ENCODE assay signal across 8 mouse cellular contexts in the genomic region with DNA sequence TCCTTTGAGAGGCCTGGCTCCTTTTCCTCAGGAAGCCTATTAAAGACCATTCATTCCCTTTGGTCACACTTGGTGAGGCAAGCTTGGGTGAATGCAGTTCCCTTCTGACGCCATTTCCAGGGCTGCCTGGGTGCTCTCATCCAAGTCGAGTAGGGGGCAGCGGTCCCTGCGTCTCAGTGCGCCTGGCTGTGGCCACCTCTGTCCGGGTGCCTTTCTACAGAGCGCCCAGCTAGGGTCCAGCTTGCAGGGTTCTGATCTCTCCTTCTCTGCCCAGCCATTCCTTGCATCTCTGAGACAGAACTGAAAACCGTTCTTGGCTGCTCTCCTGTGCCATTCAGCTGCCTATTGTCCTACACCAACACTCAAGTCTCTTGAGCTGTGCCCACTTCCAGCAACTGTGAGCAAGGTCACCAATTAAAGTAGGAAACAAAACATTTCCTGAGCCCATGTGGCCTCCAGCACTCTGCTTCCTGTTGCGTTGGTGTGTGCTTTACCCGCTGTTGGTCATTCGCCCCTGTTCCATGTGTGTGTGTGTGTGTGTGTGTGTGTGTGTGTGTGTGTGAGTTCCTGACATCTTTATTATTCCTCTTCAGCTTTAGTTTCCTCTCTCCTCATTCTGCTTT.
DNase-seq lines count a peak whose midpoint lies in the region; ATAC-seq lines count a peak whose summit lies in the region.

No protein-coding gene starts in this region.

- DNase-seq in frontal cortex, postnatal 25 days (ENCODE audit: low spot score in 2 of 2) = no peak
- peak; percentile 13 to 19 for DNase-seq in layer of hippocampus, postnatal 14 days (ENCODE audit: low spot score in 2 of 2)
- no peak for DNase-seq in layer of hippocampus, adult 9-10 months (ENCODE audit: low spot score)
- peak; percentile 15 to 54 for DNase-seq in lung, postnatal 4 days
- no peak for DNase-seq in thymus, postnatal 14 days
- DNase-seq in c-Kit-positive CD71-positive TER-119-positive erythroid progenitor cells, embryonic 14.5 days (ENCODE audit: low spot score) = no peak

- 0 out of 2 replicates have a peak, but pooled peaks have one; percentile 47 for ATAC-seq in frontal cortex, adult (ENCODE audit: low TSS enrichment)
- peak; percentile 77 to 79 for ATAC-seq in hematopoietic stem cell, adult 5-6 weeks (replicated peaks in 1 of 2; ENCODE audit: insufficient read depth in 1 of 2, low FRiP score in 2 of 2, low TSS enrichment in 1 of 2, low read depth in 1 of 2, poor library complexity in 2 of 2, severe bottlenecking in 2 of 2)

Comparison
In these comparisons a context has a peak if more than half of its experiments do, and no peak if none do; other contexts are left out.
1. DNase-seq: peak in layer of hippocampus, postnatal 14 days (2 of 2) and lung, postnatal 4 days (2 of 2); none in frontal cortex, postnatal 25 days (0 of 2), layer of hippocampus, adult 9-10 months (single experiment), thymus, postnatal 14 days (single experiment) and c-Kit-positive CD71-positive TER-119-positive erythroid progenitor cells, embryonic 14.5 days (single experiment).